11 mouse cellular contexts compared by ENCODE assay signal in the genomic region with DNA sequence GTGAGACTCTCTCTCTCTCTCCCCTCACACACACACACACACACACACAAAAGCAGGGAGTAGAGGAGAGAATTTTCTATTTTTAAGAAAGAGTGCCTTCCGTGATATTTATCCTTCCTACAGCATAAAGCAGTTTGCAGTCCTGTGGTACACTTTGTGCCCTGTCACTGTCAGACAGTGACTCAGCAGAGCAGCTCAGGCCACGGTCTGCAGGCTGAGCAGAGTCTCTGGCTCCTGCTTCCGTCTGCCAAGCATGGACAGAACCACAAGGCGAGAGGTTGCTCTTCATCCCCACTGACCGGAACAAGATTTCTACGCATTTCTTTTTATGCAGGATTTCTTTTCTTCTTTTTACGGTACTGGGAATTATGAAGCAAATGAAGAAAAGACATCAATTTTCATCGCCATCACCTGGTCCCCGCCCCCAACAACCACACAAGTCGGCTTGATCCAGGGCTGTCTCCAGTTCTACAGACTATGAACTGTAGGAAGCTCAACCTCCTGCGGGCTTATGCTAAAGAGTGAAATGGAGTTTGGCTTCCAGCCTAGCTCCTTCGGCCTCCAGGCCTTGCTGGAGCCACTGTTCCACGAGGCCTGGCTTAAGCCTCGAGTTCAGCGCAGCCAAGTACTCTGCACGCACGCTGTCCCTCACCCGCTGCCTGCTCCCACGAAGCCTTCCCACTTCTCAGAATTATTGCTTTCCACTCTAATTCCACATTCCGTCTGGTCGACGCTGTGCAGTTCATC. TPM values are rescaled to one million over a fixed set of nuclear protein-coding genes. Genes with fewer than 3 reads are reported as not detected.
DNase-seq lines count a peak whose midpoint lies in the region; ATAC-seq and TF ChIP-seq lines count a peak whose summit lies in the region.
"Had no signal": no experiment of that assay in that cellular context is flagged by ENCODE, and none has a peak within 500 bp of the region (broad histone marks: within the 10 kb centered on the region; RNA-seq: fewer than 3 reads in every experiment).

No protein-coding gene starts in this region.

- H3K27ac ChIP-seq in midbrain, postnatal 0 days (ENCODE audit: low read depth, low read length) = no peak overlapping the region
- no peak overlapping the region for H3K27ac ChIP-seq in midbrain, embryonic 16.5 days (ENCODE audit: low read length)
- H3K27ac ChIP-seq in limb, embryonic 12.5 days = 0 out of 2 replicates have a peak overlapping the region, but pooled peaks have one; percentile 23
- peak overlapping the region; percentile 73 for H3K27ac ChIP-seq in small intestine, adult 2 months (ENCODE audit: insufficient read depth, low read depth, low read length)
- no peak overlapping the region for H3K27ac ChIP-seq in midbrain, embryonic 15.5 days
- H3K27ac ChIP-seq: midbrain, embryonic 12.5 days had no signal

- no peak for TF ChIP-seq POLR2A in small intestine, adult 2 months (IDR thresholded peaks at IDR 0.05; ENCODE audit: low read depth, low read length)

- no peak for ATAC-seq in midbrain, postnatal 0 days (ENCODE audit: low FRiP score)
- no peak for ATAC-seq in midbrain, embryonic 16.5 days
- ATAC-seq in limb, embryonic 12.5 days (ENCODE audit: insufficient number of reproducible peaks, insufficient read depth, low FRiP score, low TSS enrichment, low read depth) = no peak
- no peak for ATAC-seq in midbrain, embryonic 15.5 days (replicated peaks)
- ATAC-seq: forebrain, embryonic 16.5 days had no signal

- WGBS in midbrain, postnatal 0 days = 66% methylated on average over 22 of the region's 22 CpGs
- WGBS in midbrain, embryonic 16.5 days = 72% methylated on average over 22 of the region's 22 CpGs
- 81% methylated on average over 22 of the region's 22 CpGs for WGBS in limb, embryonic 12.5 days
- 73% methylated on average over 22 of the region's 22 CpGs for WGBS in small intestine, adult 2 months
- WGBS in midbrain, embryonic 15.5 days = 72% methylated on average over 22 of the region's 22 CpGs

- H3K27me3 ChIP-seq in midbrain, postnatal 0 days (ENCODE audit: insufficient read depth, low read length) = no peaks in the 10 kb centered on the region
- no peaks in the 10 kb centered on the region for H3K27me3 ChIP-seq in midbrain, embryonic 16.5 days (ENCODE audit: control insufficient read depth, insufficient read depth, low read depth, low read length)
- no peaks in the 10 kb centered on the region for H3K27me3 ChIP-seq in limb, embryonic 12.5 days
- H3K27me3 ChIP-seq in small intestine, adult 2 months (ENCODE audit: control insufficient read depth, insufficient read depth, low read length) = no peaks in the 10 kb centered on the region
- no peaks in the 10 kb centered on the region for H3K27me3 ChIP-seq in midbrain, embryonic 15.5 days (replicated peaks)

- H3K4me2 ChIP-seq in midbrain, postnatal 0 days (ENCODE audit: low read depth, low read length, poor library complexity, severe bottlenecking) = no peak overlapping the region
- no peak overlapping the region for H3K4me2 ChIP-seq in midbrain, embryonic 16.5 days (ENCODE audit: low read length)
- H3K4me2 ChIP-seq in limb, embryonic 12.5 days = no peak overlapping the region
- no peak overlapping the region for H3K4me2 ChIP-seq in midbrain, embryonic 15.5 days
- H3K4me2 ChIP-seq: midbrain, embryonic 12.5 days had no signal

- peaks cover 2% of the 10 kb centered on the region for H3K4me1 ChIP-seq in midbrain, postnatal 0 days (ENCODE audit: insufficient read depth, low read length)
- peaks cover 6% of the 10 kb centered on the region; the same call in 1 of the 2 replicates for H3K4me1 ChIP-seq in midbrain, embryonic 16.5 days (ENCODE audit: control insufficient read depth, insufficient read depth, low read length)
- peaks cover 24% of the 10 kb centered on the region for H3K4me1 ChIP-seq in limb, embryonic 12.5 days (replicated peaks)
- peaks cover 19% of the 10 kb centered on the region for H3K4me1 ChIP-seq in small intestine, adult 2 months (ENCODE audit: control insufficient read depth, insufficient read depth, insufficient read length, low read length)
- peaks cover 7% of the 10 kb centered on the region for H3K4me1 ChIP-seq in midbrain, embryonic 15.5 days

- peak; percentile 52 to 67 for DNase-seq in cerebellum, postnatal 14 days
- no peak for DNase-seq in cerebellum, postnatal 36 days
- peak; percentile 42 for DNase-seq in midbrain, postnatal 0 days (ENCODE audit: low spot score)
- DNase-seq in layer of hippocampus, adult 9-11 months = no peak
- DNase-seq: heart, postnatal 36 days had no signal

- no peaks in the 10 kb centered on the region for H3K9me3 ChIP-seq in midbrain, postnatal 0 days (ENCODE audit: low read length)
- no peaks in the 10 kb centered on the region for H3K9me3 ChIP-seq in midbrain, embryonic 16.5 days (replicated peaks; ENCODE audit: control insufficient read depth, low read length, poor library complexity, severe bottlenecking)
- no peaks in the 10 kb centered on the region for H3K9me3 ChIP-seq in limb, embryonic 12.5 days
- H3K9me3 ChIP-seq in midbrain, embryonic 15.5 days = no peaks in the 10 kb centered on the region
- H3K9me3 ChIP-seq: midbrain, embryonic 12.5 days had no signal

- H3K9ac ChIP-seq in midbrain, postnatal 0 days (replicated peaks; ENCODE audit: low read length, poor library complexity, severe bottlenecking) = no peak overlapping the region
- H3K9ac ChIP-seq in midbrain, embryonic 16.5 days (ENCODE audit: low read depth, low read length) = no peak overlapping the region
- H3K9ac ChIP-seq in limb, embryonic 12.5 days (replicated peaks) = no peak overlapping the region
- H3K9ac ChIP-seq in midbrain, embryonic 15.5 days = no peak overlapping the region
- H3K9ac ChIP-seq: midbrain, embryonic 12.5 days had no signal

- no peak overlapping the region for H3K4me3 ChIP-seq in midbrain, postnatal 0 days (ENCODE audit: low read depth, low read length)
- no peak overlapping the region for H3K4me3 ChIP-seq in midbrain, embryonic 16.5 days (ENCODE audit: low read depth, low read length)
- no peak overlapping the region for H3K4me3 ChIP-seq in limb, embryonic 12.5 days (replicated peaks)
- H3K4me3 ChIP-seq in small intestine, adult 2 months (ENCODE audit: low read depth, low read length) = peak overlapping the region; percentile 37; the same call in 1 of the 2 replicates
- no peak overlapping the region for H3K4me3 ChIP-seq in midbrain, embryonic 15.5 days
- H3K4me3 ChIP-seq: midbrain, embryonic 12.5 days had no signal

- H3K36me3 ChIP-seq in midbrain, postnatal 0 days (ENCODE audit: insufficient read depth, low read length) = no peaks in the 10 kb centered on the region
- H3K36me3 ChIP-seq in midbrain, embryonic 16.5 days (ENCODE audit: control insufficient read depth, insufficient read depth, low read length) = no peaks in the 10 kb centered on the region
- no peaks in the 10 kb centered on the region for H3K36me3 ChIP-seq in limb, embryonic 12.5 days
- H3K36me3 ChIP-seq in small intestine, adult 2 months (ENCODE audit: control insufficient read depth, insufficient read depth, low read length) = no peaks in the 10 kb centered on the region
- H3K36me3 ChIP-seq in midbrain, embryonic 15.5 days (replicated peaks) = no peaks in the 10 kb centered on the region
- H3K36me3 ChIP-seq: midbrain, embryonic 12.5 days had no signal

- TF ChIP-seq CTCF in midbrain, postnatal 0 days (IDR thresholded peaks at IDR 0.05) = no peak
- no peak for TF ChIP-seq CTCF in small intestine, adult 2 months (IDR thresholded peaks at IDR 0.05; ENCODE audit: extremely low read depth, insufficient read length, insufficient replicate concordance, low read depth, low read length)

RNA-seq across cellular contexts. Expression of a gene that starts 25.4 kb away (rescaled TPM):
- total RNA-seq in midbrain, postnatal 0 days (2014; rRNA removed) = 38.0 and 51.1 TPM in 2 replicates
- polyA plus RNA-seq in midbrain, postnatal 0 days (2015; fragmentation: Nextera tagmentation; extraction: Ambion mirVana) = 23.6 and 31.4 TPM in 2 replicates
- 40.2 and 40.7 TPM in 2 replicates for polyA plus RNA-seq in midbrain, embryonic 16.5 days (2015; fragmentation: Nextera tagmentation; extraction: Ambion mirVana)
- 24.7 and 29.1 TPM in 2 replicates for polyA plus RNA-seq in limb, embryonic 12.5 days (2016; fragmentation: Nextera tagmentation; extraction: Ambion mirVana)
- 0.69 and 0.82 TPM in 2 replicates for polyA plus RNA-seq in small intestine, adult 2 months (2012; rRNA removed)
- 33.4 and 42.7 TPM in 2 replicates for polyA plus RNA-seq in midbrain, embryonic 15.5 days (2015; fragmentation: Nextera tagmentation; extraction: Ambion mirVana)

RNA-seq across cellular contexts. Expression of a gene that starts 40.5 kb away (rescaled TPM):
- total RNA-seq in midbrain, postnatal 0 days (2014; rRNA removed) = not detected in 2 replicates
- polyA plus RNA-seq in midbrain, postnatal 0 days (2015; fragmentation: Nextera tagmentation; extraction: Ambion mirVana) = 2.1 and 3.1 TPM in 2 replicates
- 5.7 and 6.7 TPM in 2 replicates for polyA plus RNA-seq in midbrain, embryonic 16.5 days (2015; fragmentation: Nextera tagmentation; extraction: Ambion mirVana)
- 0.99 and 2.6 TPM in 2 replicates for polyA plus RNA-seq in limb, embryonic 12.5 days (2016; fragmentation: Nextera tagmentation; extraction: Ambion mirVana)
- not detected in 2 replicates for polyA plus RNA-seq in small intestine, adult 2 months (2012; rRNA removed)
- 6.5 and 8.6 TPM in 2 replicates for polyA plus RNA-seq in midbrain, embryonic 15.5 days (2015; fragmentation: Nextera tagmentation; extraction: Ambion mirVana)

Comparison
In these comparisons a context has a peak if more than half of its experiments do, and no peak if none do; other contexts are left out.
1. DNase-seq: peak in cerebellum, postnatal 14 days (2 of 2) and midbrain, postnatal 0 days (single experiment); none in cerebellum, postnatal 36 days (0 of 2) and layer of hippocampus, adult 9-11 months (single experiment).
2. H3K27ac ChIP-seq: peak in limb, embryonic 12.5 days (single experiment) and small intestine, adult 2 months (single experiment); none in midbrain, postnatal 0 days (single experiment), midbrain, embryonic 16.5 days (single experiment) and midbrain, embryonic 15.5 days (single experiment).
3. RNA of a gene that starts 25.4 kb away (polyA plus RNA-seq): 33.4 to 42.7 TPM in midbrain, embryonic 15.5 days, 40.2 to 40.7 TPM in midbrain, embryonic 16.5 days, 23.6 to 31.4 TPM in midbrain, postnatal 0 days and 24.7 to 29.1 TPM in limb, embryonic 12.5 days; 0.69 to 0.82 TPM in small intestine, adult 2 months; every median in the first group is over 10 times any median in the second.